Mouse (Mus musculus): ENCODE results near the gene Sulf2. TPM values are rescaled to one million over a fixed set of nuclear protein-coding genes. Genes with fewer than 3 reads are reported as not detected.

Sulf2 gene
- polyA plus RNA-seq, 1 experiment from 2014 or later: 37.6 TPM

DNA sequence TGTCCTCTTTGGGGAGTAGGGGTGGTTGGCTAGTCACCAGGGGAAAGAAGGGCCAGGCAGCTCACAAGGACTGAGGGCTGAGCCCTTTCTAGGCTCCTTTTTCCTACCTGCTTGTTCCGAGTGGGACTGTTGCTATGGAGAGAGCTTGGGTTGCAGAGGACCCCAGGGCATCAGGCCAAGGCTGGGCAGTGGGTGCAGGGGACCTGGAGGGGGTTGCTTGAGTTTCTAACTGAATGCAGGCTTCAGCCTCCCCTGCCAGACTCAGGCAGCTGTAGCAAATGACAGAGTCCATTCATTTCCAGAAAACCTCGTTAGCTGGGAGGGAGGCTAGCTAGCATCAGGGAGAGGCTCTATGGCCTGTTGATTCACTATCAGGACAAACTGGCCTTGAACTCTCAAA is 48.8 kb downstream of the Sulf2 start:
- no peaks in the 10 kb centered on the region for H3K9me3 ChIP-seq (ENCODE audit: control insufficient read depth, low read length)
- H3K27ac ChIP-seq (ENCODE audit: low read length): no peak overlapping the region
- peaks cover 20% of the 10 kb centered on the region; the same call in 1 of the 2 replicates for H3K4me1 ChIP-seq (replicated peaks; ENCODE audit: control insufficient read depth, insufficient read depth, low read length)
- 34% methylated on average over 2 of the region's 2 CpGs for WGBS
- H3K4me3 ChIP-seq (replicated peaks; ENCODE audit: low read length): no peak overlapping the region
- H3K27me3 ChIP-seq (replicated peaks; ENCODE audit: control insufficient read depth, insufficient read depth, low read length): no peaks in the 10 kb centered on the region
- no peak overlapping the region for H3K9ac ChIP-seq (replicated peaks; ENCODE audit: low read depth, low read length)
- no peaks in the 10 kb centered on the region for H3K36me3 ChIP-seq (ENCODE audit: control insufficient read depth, insufficient read depth)
- H3K4me2 ChIP-seq (ENCODE audit: low read length): no peak overlapping the region
- ATAC-seq: peak; percentile 53

DNA sequence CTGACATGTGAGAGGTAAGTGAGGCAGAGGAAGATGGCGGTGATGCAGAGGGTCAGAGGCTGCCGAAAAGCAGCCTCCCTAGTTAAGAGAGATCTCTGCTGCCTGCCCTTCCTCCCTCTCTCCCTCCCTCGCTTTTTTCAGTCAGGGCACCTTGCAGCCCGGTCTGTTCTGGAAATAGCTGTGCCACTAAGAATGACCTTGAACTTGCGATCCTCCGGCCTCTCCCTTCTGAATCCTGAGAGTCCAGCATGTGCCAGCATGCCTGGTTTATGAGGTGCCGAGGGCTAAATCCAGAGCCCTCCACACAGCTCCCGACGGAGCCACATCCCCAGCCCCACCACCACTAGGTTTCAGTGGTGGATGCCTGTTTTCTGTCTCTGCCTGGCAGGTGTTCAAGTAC is 49.6 kb downstream of the Sulf2 start:
- Histone ChIP-seq H3K4me3 (replicated peaks; ENCODE audit: low read length) (no peak overlapping the region), H3K4me1 (replicated peaks; ENCODE audit: control insufficient read depth, insufficient read depth, low read length) (peaks cover 20% of the 10 kb centered on the region; the same call in 1 of the 2 replicates), H3K27ac (ENCODE audit: low read length) (no peak overlapping the region), H3K9ac (replicated peaks; ENCODE audit: low read depth, low read length) (no peak overlapping the region), H3K9me3 (ENCODE audit: control insufficient read depth, low read length) (no peaks in the 10 kb centered on the region), H3K4me2 (ENCODE audit: low read length) (no peak overlapping the region), H3K36me3 (ENCODE audit: control insufficient read depth, insufficient read depth) (no peaks in the 10 kb centered on the region), H3K27me3 (replicated peaks; ENCODE audit: control insufficient read depth, insufficient read depth, low read length) (no peaks in the 10 kb centered on the region)
- WGBS: 78% methylated on average over 9 of the region's 9 CpGs
- ATAC-seq: no peak

DNA sequence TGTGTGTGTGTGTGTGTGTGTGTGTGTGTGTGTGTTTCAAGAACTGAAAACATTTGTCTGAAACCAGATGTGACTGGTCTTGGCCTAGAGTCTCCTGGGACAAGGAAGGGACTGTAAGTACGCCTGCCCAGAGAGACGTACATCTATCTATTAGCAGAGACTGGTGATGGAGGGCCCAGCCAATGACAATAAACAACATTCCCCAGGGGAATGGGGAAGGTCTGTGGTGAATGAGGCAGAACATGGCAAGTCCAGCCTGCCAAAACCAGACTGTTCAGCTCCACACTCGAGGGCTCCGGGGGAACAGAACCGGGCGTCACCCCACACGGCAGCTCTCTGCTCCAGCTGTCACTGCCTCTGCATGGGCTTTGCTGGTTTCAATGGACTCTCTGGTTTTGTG is 52.6 kb downstream of the Sulf2 start:
- H3K9me3 ChIP-seq (ENCODE audit: control insufficient read depth, low read length): no peaks in the 10 kb centered on the region
- no peak for ATAC-seq
- H3K4me3 ChIP-seq (replicated peaks; ENCODE audit: low read length): no peak overlapping the region
- H3K27me3 ChIP-seq (replicated peaks; ENCODE audit: control insufficient read depth, insufficient read depth, low read length): no peaks in the 10 kb centered on the region
- peaks cover 18% of the 10 kb centered on the region; the same call in 1 of the 2 replicates for H3K4me1 ChIP-seq (replicated peaks; ENCODE audit: control insufficient read depth, insufficient read depth, low read length)
- no peaks in the 10 kb centered on the region for H3K36me3 ChIP-seq (ENCODE audit: control insufficient read depth, insufficient read depth)
- WGBS: 74% methylated on average over 7 of the region's 7 CpGs
- no peak overlapping the region for H3K9ac ChIP-seq (replicated peaks; ENCODE audit: low read depth, low read length)
- H3K27ac ChIP-seq (ENCODE audit: low read length): no peak overlapping the region
- H3K4me2 ChIP-seq (ENCODE audit: low read length): no peak overlapping the region

DNA sequence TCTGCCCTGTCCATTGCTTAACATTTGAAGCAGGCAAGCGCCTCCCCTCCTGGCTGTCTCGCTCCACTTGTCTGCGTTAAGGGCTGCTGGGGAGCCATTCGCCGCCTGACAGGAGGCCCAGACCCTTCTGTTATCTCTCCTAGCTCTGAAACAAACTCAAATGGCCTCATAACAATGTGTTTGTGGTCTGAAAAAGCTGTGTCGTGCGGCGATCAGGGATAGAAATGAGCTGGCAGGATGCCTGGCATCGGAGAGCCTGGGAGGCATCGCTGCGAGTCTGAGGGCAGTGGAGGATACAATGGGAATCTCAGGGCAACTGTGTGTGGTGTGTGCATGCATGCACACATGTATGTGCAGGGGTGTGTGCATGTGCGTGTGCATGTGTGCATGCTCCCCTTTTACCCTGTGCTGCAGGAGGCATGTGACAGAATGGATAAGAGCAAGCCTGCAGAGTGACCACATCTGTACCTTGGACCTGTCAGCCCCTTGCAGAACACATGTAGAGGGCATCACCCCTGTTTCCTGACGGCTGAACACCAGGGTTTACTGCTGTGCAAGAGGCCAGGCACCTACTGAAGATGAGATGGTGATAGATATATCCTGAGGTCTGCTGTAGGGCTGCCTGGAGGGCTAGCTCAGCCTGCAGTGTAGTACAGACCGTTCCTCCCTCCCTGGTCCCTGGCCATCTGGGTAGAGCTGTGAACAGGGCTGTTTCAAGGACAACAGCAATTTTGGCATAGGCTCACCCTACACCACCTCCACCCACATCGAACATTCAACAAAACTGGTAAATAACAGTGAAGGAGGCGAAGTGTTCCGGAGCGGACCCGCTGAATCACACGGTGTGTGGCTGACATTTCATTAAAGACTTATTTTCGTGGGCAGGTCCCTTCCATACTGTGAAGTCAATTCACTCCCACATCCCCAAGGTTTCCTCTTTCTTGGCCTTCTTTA is 54.9 kb downstream of the Sulf2 start:
- no peaks in the 10 kb centered on the region for H3K9me3 ChIP-seq (ENCODE audit: control insufficient read depth, low read length)
- no peaks in the 10 kb centered on the region for H3K27me3 ChIP-seq (replicated peaks; ENCODE audit: control insufficient read depth, insufficient read depth, low read length)
- no peak overlapping the region for H3K4me2 ChIP-seq (ENCODE audit: low read length)
- H3K27ac ChIP-seq (ENCODE audit: low read length): no peak overlapping the region
- H3K4me1 ChIP-seq (replicated peaks; ENCODE audit: control insufficient read depth, insufficient read depth, low read length): peaks cover 6% of the 10 kb centered on the region; the same call in 1 of the 2 replicates
- H3K36me3 ChIP-seq (ENCODE audit: control insufficient read depth, insufficient read depth): no peaks in the 10 kb centered on the region
- no peak overlapping the region for H3K4me3 ChIP-seq (replicated peaks; ENCODE audit: low read length)
- 57% methylated on average over 21 of the region's 21 CpGs for WGBS
- no peak overlapping the region for H3K9ac ChIP-seq (replicated peaks; ENCODE audit: low read depth, low read length)
- ATAC-seq: no peak; the same call in 1 of the 2 replicates

DNA sequence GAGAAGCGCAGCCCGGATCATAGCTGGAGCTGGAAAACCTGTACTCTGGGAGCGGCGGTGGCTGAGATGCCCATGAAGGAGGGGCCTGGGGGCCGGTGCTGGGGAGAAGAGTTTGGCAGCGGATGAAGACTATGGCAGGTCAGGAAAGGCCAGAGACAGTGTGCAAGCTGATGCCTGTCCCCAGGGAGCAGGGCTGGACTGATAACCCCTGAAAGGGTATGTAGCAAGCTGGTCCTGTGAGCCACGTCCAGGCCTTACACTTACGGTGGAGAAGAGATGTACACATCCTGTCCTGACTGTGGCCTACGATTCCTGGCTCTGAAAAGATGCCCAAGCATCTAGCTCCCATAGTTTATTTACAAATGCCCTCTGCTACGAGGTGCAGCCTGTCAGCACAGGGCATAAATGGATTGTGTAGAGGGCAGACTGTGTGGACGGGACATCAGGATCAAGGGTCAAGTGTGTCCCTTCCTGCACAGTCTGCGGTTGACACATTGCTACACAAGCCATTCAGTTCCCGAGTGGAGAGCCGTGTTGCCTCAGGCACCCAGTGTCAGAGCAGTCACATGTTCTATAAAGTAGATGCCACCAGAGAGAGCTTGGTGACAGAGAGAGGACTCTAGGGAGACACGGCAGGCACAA is 57.0 kb downstream of the Sulf2 start:
- peaks cover 6% of the 10 kb centered on the region; the same call in 1 of the 2 replicates for H3K4me1 ChIP-seq (replicated peaks; ENCODE audit: control insufficient read depth, insufficient read depth, low read length)
- no peaks in the 10 kb centered on the region for H3K27me3 ChIP-seq (replicated peaks; ENCODE audit: control insufficient read depth, insufficient read depth, low read length)
- H3K36me3 ChIP-seq (ENCODE audit: control insufficient read depth, insufficient read depth): no peaks in the 10 kb centered on the region
- no peak overlapping the region for H3K9ac ChIP-seq (replicated peaks; ENCODE audit: low read depth, low read length)
- no peak overlapping the region for H3K27ac ChIP-seq (ENCODE audit: low read length)
- H3K4me3 ChIP-seq (replicated peaks; ENCODE audit: low read length): no peak overlapping the region
- H3K9me3 ChIP-seq (ENCODE audit: control insufficient read depth, low read length): no peaks in the 10 kb centered on the region
- 84% methylated on average over 15 of the region's 15 CpGs for WGBS
- ATAC-seq: no peak
- H3K4me2 ChIP-seq (ENCODE audit: low read length): no peak overlapping the region

DNA sequence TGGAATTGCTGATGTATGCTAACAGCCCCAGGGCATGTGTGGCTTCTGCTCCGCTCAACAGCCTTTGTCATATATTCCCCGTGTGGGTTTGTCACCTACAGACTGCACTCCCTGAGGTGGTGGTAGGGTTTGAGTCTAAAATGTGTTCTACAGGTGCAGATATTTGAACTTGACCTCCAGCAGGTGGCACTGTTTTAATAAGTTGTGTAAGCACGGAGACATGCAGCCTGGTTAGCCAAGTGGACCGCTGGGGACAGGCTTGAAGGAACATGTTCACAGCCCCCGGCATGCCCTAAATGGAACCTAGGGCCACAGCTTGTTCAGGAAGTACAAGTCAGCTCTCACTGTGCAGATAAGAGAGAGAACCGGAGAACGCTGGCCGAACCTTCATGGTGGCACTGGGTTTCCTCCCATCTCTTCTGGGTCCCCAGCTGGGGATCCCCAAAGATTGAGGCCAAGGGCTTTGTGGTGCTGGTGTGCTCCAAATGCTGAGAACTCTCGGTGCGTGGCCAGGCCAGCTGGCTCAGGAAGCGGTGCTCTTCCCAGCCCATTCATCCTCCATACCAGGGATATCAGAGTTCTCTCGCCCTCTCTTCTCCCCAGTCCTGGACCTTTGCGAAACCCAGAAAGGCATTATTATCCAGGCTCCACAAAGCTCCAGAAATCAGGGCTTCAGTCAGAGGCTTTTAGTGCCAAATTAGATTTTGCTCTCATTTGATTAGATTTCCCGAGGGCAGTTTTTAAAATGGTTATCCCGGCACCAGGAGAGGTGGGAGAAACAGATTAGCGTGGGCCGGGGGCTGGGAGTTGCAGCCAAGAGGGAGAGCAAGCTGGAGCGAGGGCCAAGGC is 57.8 kb downstream of the Sulf2 start:
- Histone ChIP-seq H3K9me3 (ENCODE audit: control insufficient read depth, low read length) (no peaks in the 10 kb centered on the region), H3K9ac (replicated peaks; ENCODE audit: low read depth, low read length) (no peak overlapping the region), H3K4me1 (replicated peaks; ENCODE audit: control insufficient read depth, insufficient read depth, low read length) (peaks cover 6% of the 10 kb centered on the region; the same call in 1 of the 2 replicates), H3K4me3 (replicated peaks; ENCODE audit: low read length) (no peak overlapping the region), H3K27me3 (replicated peaks; ENCODE audit: control insufficient read depth, insufficient read depth, low read length) (no peaks in the 10 kb centered on the region), H3K36me3 (ENCODE audit: control insufficient read depth, insufficient read depth) (no peaks in the 10 kb centered on the region), H3K27ac (ENCODE audit: low read length) (no peak overlapping the region), H3K4me2 (ENCODE audit: low read length) (no peak overlapping the region)
- ATAC-seq: no peak
- WGBS: 80% methylated on average over 18 of the region's 18 CpGs

DNA sequence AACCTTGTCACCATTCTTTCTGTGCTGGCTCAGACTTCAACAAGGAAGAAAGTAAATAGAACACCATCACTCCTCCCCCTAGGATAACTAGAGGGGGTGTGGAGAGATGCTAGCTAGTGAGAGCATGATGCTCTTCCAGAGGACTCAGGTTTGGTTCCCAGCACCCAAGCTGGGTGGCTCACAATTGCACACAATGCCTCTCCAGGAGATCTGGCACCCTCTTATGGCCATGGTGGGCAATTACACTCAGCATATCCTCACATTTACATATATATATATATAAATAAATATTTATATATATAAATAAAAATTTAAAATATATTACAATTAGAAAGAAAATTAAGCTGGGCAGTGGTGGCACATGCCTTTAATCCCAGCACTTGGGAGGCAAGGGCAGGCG is 58.6 kb downstream of the Sulf2 start:
- H3K4me1 ChIP-seq (replicated peaks; ENCODE audit: control insufficient read depth, insufficient read depth, low read length): peaks cover 6% of the 10 kb centered on the region; the same call in 1 of the 2 replicates
- no peak overlapping the region for H3K4me3 ChIP-seq (replicated peaks; ENCODE audit: low read length)
- H3K27me3 ChIP-seq (replicated peaks; ENCODE audit: control insufficient read depth, insufficient read depth, low read length): no peaks in the 10 kb centered on the region
- H3K36me3 ChIP-seq (ENCODE audit: control insufficient read depth, insufficient read depth): no peaks in the 10 kb centered on the region
- no peak overlapping the region for H3K4me2 ChIP-seq (ENCODE audit: low read length)
- ATAC-seq: no peak
- no peak overlapping the region for H3K27ac ChIP-seq (ENCODE audit: low read length)
- H3K9me3 ChIP-seq (ENCODE audit: control insufficient read depth, low read length): no peaks in the 10 kb centered on the region
- 96% methylated on average over 1 of the region's 1 CpGs for WGBS
- no peak overlapping the region for H3K9ac ChIP-seq (replicated peaks; ENCODE audit: low read depth, low read length)

DNA sequence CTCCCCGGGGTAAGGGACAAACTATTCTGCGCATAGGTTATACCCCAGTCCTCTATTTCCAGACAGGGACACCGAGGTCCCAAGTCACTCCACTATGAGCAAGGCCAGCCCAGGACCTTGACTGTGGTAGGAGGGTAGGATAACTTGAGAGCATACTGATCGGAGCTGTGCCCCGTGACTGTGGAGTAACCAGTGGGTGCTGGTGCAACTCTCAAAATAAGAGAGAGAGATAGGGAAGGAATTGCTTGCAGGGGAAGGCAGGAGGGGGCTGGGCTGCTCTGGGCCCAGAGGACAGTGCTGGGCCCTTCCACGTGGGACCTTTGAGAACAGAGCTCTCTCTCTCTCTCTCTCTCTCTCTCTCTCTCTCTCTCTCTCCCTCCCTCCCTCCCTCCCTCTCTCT is 59.2 kb downstream of the Sulf2 start:
- no peak for ATAC-seq
- no peak overlapping the region for H3K4me2 ChIP-seq (ENCODE audit: low read length)
- H3K4me1 ChIP-seq (replicated peaks; ENCODE audit: control insufficient read depth, insufficient read depth, low read length): peaks cover 6% of the 10 kb centered on the region; the same call in 1 of the 2 replicates
- no peaks in the 10 kb centered on the region for H3K27me3 ChIP-seq (replicated peaks; ENCODE audit: control insufficient read depth, insufficient read depth, low read length)
- no peaks in the 10 kb centered on the region for H3K36me3 ChIP-seq (ENCODE audit: control insufficient read depth, insufficient read depth)
- no peak overlapping the region for H3K9ac ChIP-seq (replicated peaks; ENCODE audit: low read depth, low read length)
- no peak overlapping the region for H3K4me3 ChIP-seq (replicated peaks; ENCODE audit: low read length)
- H3K9me3 ChIP-seq (ENCODE audit: control insufficient read depth, low read length): no peaks in the 10 kb centered on the region
- 94% methylated on average over 6 of the region's 6 CpGs for WGBS
- no peak overlapping the region for H3K27ac ChIP-seq (ENCODE audit: low read length)

DNA sequence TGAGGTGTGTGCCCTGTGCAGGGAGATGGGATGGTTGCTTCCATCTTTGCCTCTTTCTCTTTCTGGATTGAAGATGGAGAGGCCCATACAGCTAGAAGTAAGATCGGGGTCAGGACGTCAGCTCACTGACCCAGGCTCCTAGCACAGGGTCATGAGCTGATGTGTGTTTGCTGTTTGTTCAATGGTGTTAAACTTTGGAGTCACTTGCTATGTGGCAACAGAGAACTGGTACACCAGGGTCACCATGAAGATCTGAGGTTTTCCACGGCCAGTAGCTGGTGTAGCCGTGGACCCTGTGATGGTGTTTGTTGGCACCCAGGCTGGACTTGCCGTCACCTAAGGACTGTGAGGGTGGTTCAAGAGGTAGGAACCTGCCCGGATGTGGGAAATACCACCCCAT is 63.1 kb downstream of the Sulf2 start:
- no peaks in the 10 kb centered on the region for H3K36me3 ChIP-seq (ENCODE audit: control insufficient read depth, insufficient read depth)
- H3K27me3 ChIP-seq (replicated peaks; ENCODE audit: control insufficient read depth, insufficient read depth, low read length): no peaks in the 10 kb centered on the region
- WGBS: 96% methylated on average over 6 of the region's 6 CpGs
- H3K9ac ChIP-seq (replicated peaks; ENCODE audit: low read depth, low read length): no peak overlapping the region
- ATAC-seq: no peak
- H3K4me2 ChIP-seq (ENCODE audit: low read length): no peak overlapping the region
- no peaks in the 10 kb centered on the region for H3K9me3 ChIP-seq (ENCODE audit: control insufficient read depth, low read length)
- no peak overlapping the region for H3K27ac ChIP-seq (ENCODE audit: low read length)
- 0 out of 2 replicates have a peak, but pooled peaks cover 5% of the 10 kb centered on the region for H3K4me1 ChIP-seq (replicated peaks; ENCODE audit: control insufficient read depth, insufficient read depth, low read length)
- H3K4me3 ChIP-seq (replicated peaks; ENCODE audit: low read length): no peak overlapping the region
